Mouse (Mus musculus) neural tube, embryonic 10.5 days (tissue): Measurements from ENCODE around the gene Pcdh19.

ENCODE experiments used
- DNase-seq: peaks from one replicate; pipeline ENCODE4 v3.0.0-alpha.2; 2017; ENCODE audit warnings: low spot score; ENCODE audit errors: extremely low spot score

Gene Pcdh19

DNA sequence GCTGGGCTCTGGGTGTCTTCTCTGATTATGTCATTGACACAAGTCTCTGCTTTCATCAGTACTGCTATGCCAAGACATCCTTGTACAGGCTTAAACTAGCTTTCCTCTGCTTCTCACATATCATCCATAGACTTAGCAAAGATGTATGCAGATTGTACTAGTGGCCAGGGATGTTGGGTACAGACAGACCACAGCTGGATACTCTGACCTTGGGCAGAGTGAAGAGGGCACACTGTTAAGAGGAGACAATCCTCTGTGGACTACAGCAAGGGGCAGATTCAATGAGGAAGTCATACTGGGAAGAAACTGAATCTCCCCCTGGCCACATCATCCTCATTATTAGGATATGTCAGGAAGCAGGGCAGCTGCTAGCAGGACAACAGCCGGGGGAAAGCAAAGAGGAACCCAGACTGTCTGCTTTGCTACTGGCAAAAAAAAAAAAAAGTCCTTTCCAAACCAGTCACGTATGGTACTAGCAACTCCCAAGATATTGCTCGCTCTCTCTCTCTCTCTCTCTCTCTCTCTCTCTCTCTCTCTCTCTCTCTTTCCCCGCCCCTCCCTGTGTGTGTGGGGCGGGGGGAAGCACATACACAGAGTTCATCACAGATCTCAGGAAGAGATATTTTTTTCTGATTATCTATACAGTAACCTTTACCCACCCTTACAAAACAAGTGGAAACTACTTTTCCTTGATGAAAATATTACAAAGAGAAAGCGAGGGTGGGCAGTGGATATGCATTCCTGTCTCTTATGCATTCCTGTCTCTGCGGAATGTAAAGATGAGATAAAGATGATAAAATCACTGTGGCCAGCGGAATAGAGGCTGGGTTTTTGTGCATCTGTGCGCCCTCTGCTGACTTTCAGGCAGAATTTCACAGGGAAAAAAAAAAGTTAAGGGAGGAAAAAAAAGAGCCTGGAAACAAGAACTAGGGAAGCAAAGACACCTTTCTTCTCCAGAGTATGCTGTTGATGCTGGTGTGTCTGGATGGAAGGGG, 31.2 kb downstream of the Pcdh19 start:
- peak; percentile 13 for DNase-seq

DNA sequence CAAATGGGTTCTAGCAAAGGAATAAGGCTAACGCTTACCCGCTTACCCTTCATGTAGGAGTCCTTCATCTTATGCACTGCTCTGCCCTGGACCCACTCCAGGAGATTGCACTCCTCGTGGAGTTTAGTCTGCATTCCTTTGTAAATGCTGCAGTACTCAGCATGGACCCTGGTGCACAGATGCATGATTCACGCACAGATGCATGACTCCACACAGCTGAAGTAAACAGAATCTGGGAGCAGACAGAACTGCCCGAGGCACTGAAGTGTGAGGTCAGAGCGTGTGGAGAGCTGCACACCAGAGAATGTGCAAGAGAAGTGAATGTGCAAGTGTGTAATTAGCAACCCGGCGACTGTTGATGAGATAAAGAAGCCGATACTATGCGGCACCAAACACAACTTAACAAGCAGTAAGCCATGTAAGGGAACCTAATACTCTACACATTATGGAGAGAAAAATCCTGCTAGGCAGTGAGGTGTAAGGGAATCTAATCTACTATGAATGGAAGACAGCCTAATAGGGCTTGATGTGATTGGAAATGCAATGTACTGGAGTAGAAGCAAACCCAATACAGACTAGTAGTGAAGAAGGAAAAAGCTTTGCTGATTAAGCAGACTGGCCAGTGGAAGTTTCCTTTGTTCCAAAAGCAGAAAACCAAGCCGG, 32.8 kb downstream of the Pcdh19 start:
- DNase-seq: no peak

DNA sequence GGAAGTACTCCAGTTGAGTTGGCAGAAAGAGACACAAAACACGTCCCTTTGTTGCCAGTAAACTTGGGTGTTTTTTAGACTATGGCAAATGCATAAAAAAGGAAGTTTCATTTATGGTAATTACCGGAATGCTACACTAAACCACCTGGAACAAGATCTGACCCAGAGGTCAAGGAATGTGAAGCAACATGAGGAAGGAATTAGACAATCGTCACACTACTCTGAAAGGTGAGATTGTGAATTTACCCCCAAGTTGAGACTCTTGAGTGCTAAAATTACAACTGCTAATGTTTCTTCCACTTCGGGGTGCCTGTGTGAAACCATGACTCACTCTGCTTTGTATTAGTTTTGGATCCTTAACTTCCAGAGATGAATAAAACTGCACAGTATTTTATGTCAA, 33.6 kb downstream of the Pcdh19 start:
- DNase-seq: no peak

DNA sequence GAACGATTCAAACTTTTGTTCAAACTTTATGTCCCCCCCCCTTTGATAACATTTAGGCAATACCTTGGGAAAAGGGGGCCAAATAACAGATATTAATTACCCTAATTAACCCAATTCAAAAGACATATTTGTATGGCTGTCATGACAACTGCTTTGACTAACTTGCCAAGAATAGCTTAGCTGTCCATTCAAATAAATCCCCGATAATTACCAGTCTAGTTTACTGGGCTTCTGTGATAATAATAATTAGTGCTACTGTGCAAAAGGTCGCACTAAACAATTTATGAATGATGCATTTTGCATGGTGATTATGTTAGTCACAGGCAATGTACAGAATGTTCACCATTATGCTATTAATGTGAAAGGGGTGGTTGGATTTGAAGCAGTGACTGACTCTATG, 35.7 kb downstream of the Pcdh19 start:
- DNase-seq: no peak

DNA sequence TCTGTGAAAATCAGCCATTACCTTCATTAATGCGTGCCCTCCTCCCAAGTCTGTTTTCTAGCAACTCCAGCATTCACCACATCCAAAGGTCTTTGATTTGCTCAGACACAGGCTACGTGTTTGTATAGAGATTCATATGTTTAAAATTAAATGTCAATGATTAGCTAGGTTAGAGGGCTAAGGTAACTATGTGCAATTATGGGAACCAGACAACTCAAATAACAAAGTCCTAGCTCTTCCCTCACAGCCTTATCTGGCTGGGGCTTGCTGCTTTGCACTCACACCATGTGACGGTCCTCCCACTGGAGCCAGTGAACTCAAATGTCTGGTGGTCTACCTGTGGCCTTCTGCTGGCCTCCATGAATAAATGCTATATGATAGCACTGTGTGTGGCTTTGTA, 38.4 kb downstream of the Pcdh19 start:
- DNase-seq: no peak

DNA sequence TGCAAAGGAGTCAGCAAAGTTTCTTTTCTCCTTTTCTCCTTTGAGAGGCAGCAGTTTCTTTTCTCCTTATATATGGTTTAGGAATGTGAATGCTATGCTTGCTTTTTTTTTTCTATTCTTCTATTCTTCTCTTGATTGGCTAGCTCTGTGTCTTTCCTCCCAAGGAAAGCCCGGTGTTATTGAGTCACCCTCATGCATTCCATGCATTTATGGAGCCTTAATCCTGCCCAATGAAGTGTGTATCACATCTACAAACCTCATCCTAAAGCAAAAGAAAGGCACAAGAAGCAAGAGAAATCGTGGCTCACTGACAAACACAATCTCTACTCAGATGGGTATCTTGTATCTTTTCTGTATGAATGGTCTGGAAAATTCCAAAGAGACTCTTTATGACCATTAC, 41.0 kb downstream of the Pcdh19 start:
- no peak for DNase-seq

DNA sequence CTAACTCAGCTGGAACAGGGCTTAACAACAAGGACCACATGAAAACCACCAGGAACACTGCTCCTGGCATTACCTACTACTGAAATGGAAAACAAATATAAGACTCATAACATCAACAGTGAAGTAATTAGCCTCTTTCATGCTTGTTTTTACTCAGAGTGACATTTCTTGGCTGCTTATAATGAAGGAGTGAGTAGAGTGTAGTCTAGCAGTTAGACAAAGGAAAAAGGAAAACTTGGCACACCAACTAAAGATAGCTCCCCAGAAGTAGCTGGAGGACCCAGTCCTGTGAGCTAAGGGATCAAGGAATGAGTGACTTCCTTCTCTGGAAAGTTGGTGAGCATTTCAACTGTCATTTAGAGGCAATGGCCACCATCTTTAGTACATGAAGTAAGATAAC, 49.3 kb downstream of the Pcdh19 start:
- DNase-seq: no peak

DNA sequence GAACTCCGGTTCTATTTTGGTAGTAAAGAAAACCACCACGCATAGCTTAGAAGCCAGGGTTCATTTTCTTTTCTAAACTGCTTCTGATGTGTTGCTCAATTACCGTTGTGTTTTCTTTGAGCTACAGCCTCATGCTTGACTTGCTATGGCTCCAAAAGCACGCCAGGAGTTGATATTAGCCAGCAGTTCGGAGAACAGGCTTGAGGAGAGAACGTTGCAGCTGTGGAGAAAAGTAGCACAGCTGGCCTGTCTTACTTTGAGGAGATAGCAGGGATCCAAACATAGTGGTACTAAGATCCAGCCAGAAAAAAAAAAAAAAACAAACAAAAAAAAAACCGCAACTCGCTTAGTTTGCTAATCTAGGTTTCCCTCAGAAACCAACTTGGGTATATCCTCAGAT, 59.2 kb downstream of the Pcdh19 start:
- DNase-seq: no peak

DNA sequence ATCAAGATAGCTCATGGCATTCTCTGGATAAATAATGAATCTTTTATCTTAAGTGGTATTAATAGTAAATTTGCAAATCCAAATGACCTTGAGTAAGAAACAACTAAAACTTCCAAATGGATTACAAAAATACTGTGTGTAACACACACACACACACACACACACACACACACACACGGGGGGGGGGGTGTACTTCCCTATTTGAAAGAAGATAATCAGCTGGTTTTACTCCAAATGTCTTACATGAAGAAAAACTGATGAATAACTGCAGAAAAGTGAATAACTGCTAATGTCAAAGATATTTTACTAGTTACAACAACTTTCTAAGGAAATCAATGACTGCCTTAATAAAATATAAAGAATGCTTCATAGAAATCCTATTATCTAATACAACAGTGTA, 70.6 kb downstream of the Pcdh19 start:
- DNase-seq: no peak

DNA sequence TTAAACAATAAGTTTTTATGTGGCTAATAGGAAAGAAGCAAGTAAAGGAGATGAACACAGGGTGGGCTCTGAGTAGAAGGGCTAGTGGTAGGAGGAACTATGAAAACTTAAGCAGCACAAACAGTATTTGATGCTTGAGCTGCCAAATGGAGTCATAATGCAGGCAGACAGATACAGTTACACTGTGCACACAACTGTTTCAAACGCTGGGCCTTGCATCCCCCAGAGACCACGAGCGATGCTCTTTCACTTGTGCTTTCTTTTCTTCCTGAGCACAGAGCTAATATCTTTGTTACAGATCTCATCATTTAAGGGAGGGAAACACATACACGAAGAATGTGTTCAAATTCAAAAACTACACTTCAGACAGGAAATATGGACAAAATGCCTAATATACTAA, 83.0 kb downstream of the Pcdh19 start:
- no peak for DNase-seq

DNA sequence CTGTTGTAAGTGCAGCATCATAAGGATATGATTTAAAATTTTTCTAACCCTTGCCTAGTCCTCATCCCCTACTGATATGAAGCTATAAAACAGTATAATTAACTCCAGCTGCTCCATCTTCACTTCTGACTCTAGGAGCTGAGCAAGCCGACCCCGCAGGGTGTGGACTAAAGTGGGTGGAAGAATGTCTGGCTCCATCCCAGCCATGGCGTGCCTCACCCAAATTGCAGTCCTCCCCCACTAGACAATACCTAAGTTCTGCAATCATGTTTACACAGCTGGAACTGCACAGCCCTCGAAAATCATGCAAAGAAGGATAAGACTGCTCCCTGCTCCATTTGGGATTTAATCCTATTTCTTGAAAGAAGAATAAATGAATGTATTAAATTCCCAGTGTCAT, 84.5 kb downstream of the Pcdh19 start:
- no peak for DNase-seq

DNA sequence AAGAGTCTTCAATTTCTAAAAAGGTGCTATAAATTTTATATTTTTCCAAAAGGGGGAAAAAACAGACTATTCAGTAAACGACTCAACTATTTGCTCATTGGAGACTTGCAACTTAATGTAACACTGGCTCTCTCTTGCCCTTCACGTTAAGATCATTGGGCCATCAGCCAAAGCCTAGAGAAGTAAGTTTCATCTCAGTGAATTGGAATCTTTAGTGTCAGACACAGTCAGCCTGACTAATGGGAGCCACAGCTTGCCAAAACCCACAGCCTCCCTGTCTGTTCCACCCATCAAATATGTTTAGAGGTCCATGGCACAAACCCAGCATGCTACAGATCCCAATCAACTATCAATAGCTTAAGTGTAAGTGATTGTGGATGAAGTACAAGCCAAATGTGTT, 86.7 kb downstream of the Pcdh19 start:
- DNase-seq: no peak

DNA sequence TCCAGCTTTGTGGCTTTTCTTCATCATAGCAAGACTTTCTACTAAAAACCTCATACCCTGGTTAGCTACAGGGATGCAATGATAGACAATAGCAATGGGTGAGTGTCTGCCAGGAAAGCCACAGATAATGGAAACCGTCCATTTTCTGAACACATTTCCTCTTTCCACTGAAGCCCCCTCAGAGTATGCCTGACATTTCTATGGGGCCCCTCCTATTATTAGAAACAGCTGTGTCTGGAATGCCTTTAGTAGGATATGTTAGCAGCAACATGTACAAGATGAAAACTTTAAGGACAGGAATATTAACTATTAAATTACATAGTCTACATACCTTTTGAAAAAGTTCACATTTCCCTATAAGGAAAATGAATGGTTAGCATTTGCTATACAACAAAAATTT, 87.1 kb downstream of the Pcdh19 start:
- DNase-seq: no peak

DNA sequence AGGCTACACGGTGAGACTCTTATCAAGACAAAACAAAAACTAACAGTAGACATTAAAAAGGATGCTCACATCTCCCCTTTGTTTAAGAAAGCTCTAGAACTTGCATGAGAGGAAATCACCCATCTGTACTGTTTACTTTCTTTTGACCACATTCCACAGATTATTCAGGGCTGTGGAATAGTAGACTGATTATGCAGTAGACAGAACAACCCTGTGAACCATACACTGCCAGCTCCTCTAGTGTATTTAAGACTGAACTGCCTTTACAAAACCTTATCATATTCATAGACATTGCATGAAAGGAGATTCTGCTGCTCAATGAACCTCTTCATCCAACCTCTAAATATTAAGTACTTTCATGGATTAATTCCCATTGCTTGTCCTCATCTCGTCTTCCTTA, 87.6 kb downstream of the Pcdh19 start:
- DNase-seq: no peak

DNA sequence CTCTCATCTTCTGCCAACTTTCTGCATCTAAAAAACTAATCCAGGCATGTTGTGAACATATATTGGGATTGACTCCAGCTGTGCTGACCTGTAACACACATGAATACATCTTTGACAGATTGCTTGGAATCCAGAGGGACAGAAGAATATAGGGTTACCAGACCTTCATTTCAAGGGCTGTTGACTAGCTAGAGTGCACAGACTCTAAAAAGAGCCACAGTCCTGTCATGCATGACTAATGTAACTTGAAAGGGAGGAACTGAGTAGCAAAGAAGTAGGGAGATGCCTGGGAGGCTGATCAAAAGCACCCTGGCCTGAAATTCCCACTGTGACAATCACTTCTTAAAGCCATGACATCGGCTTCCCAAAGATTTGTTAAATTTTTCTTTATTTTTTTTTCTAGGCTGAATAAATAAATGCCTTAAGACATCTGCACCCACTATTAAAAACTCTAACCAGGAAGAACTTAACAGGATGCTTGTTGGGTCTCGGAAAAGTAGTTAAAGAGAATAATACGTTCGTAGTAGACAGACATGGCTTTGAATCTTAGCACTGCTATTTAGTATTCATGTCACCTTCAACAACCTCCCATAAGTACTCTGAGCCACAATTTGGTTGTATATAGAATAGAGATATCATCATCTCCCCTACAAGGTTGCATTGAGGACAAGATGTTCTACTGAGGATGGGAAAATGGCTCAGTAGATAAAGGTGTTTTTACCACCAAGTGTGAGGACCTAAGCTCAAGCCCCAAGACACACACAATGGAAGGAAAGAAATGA, 113.0 kb downstream of the Pcdh19 start:
- DNase-seq: no peak

DNA sequence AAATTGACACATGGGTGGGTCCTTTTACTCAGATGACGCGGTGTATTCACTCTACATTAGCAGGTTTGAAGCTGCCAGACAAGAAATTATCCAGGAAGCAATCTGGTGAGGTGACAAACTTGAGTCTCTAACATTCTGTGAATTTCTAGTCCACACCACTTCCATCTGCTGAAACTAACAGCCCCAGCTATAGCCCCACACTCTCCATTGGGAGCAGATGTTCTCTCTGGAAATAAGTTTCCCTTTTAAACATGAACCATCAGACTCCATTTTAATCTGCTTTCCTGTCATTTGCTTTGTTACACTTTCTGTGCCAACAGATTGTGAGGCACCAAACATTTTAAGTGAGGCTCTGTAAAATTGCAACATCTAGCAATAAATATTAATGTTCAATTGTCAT, 123.4 kb downstream of the Pcdh19 start:
- no peak for DNase-seq
